Comparison of ENCODE assay signal across 32 mouse cellular contexts in genomic region chr1:135344026-135344425, GRCm38 (mm10). TPM values are rescaled to one million over a fixed set of nuclear protein-coding genes. Genes with fewer than 3 reads are reported as not detected.
DNase-seq lines count a peak whose midpoint lies in the region; ATAC-seq and TF ChIP-seq lines count a peak whose summit lies in the region.
"Had no signal": no experiment of that assay in that cellular context is flagged by ENCODE, and none has a peak within 500 bp of the region (broad histone marks: within the 10 kb centered on the region; RNA-seq: fewer than 3 reads in every experiment).

No protein-coding gene starts in this region.

- H3K4me3 ChIP-seq in kidney, postnatal 0 days (replicated peaks; ENCODE audit: low read depth, low read length), result no peak overlapping the region
- H3K4me3 ChIP-seq in kidney, embryonic 16.5 days (ENCODE audit: low read length), result no peak overlapping the region
- no peak overlapping the region for H3K4me3 ChIP-seq in limb, embryonic 10.5 days
- H3K4me3 ChIP-seq: embryonic facial prominence, embryonic 13.5 days; forebrain, embryonic 10.5 days; gastrocnemius, adult 2 months; heart, adult 2 months; intestine, embryonic 15.5 days; midbrain, embryonic 10.5 days; midbrain, embryonic 15.5 days; neural tube, embryonic 15.5 days; stomach, embryonic 15.5 days had no signal

- H3K4me2 ChIP-seq in kidney, postnatal 0 days (ENCODE audit: low read length), result no peak overlapping the region
- H3K4me2 ChIP-seq in kidney, embryonic 16.5 days (replicated peaks; ENCODE audit: low read depth, low read length), result no peak overlapping the region
- H3K4me2 ChIP-seq: embryonic facial prominence, embryonic 13.5 days; intestine, embryonic 15.5 days; midbrain, embryonic 15.5 days; neural tube, embryonic 15.5 days; stomach, embryonic 15.5 days had no signal

- no peaks in the 10 kb centered on the region for H3K4me1 ChIP-seq in kidney, postnatal 0 days (replicated peaks; ENCODE audit: insufficient read depth, low read length)
- H3K4me1 ChIP-seq in kidney, embryonic 16.5 days (ENCODE audit: insufficient read depth, low read length), result 0 out of 2 replicates have a peak, but pooled peaks cover 10% of the 10 kb centered on the region
- peaks cover 20% of the 10 kb centered on the region for H3K4me1 ChIP-seq in limb, embryonic 10.5 days
- H3K4me1 ChIP-seq: intestine, embryonic 15.5 days; midbrain, embryonic 15.5 days; neural tube, embryonic 15.5 days had no signal

- H3K27ac ChIP-seq in kidney, postnatal 0 days, result no peak overlapping the region; the same call in 1 of the 2 replicates
- no peak overlapping the region for H3K27ac ChIP-seq in kidney, embryonic 16.5 days (ENCODE audit: low read length)
- peak overlapping the region; percentile 50; the same call in 1 of the 2 replicates for H3K27ac ChIP-seq in limb, embryonic 10.5 days
- H3K27ac ChIP-seq: embryonic facial prominence, embryonic 13.5 days; forebrain, embryonic 10.5 days; gastrocnemius, adult 2 months; heart, adult 2 months; hindbrain, postnatal 0 days; intestine, embryonic 15.5 days; liver, embryonic 14.5 days; midbrain, embryonic 10.5 days; midbrain, embryonic 15.5 days; neural tube, embryonic 15.5 days; stomach, embryonic 15.5 days had no signal

- no peak for TF ChIP-seq CTCF in kidney, postnatal 0 days (IDR thresholded peaks at IDR 0.05; ENCODE audit: low read depth)

- no peak overlapping the region for H3K9ac ChIP-seq in kidney, postnatal 0 days (ENCODE audit: low read depth, low read length)
- H3K9ac ChIP-seq in kidney, embryonic 16.5 days (replicated peaks; ENCODE audit: low read length), result no peak overlapping the region
- H3K9ac ChIP-seq: embryonic facial prominence, embryonic 13.5 days; intestine, embryonic 15.5 days; liver, embryonic 14.5 days; midbrain, embryonic 15.5 days; neural tube, embryonic 15.5 days; stomach, embryonic 15.5 days had no signal

- DNase-seq in kidney, postnatal 0 days (ENCODE audit: low spot score), result peak; percentile 45
- DNase-seq in ES-CJ7 (ENCODE audit: low read depth, low spot score) (peak; percentile 68), MEL-GATA-1-ER (ENCODE audit: extremely low read depth, low read depth) (peak; percentile 31)
- no peak for DNase-seq in limb, embryonic 10.5 days (ENCODE audit: low spot score)
- DNase-seq in adrenal gland, postnatal 36 days, result no peak
- no peak for DNase-seq in lung, postnatal 36 days
- DNase-seq: adrenal gland, postnatal 14 days; cerebellum, adult 11-12 months; cerebellum, adult 9-11 months; embryo, embryonic 11 days; gastrocnemius, adult 2 months; gastrocnemius, postnatal 36 days; heart, adult 2 months; heart, postnatal 14 days; layer of hippocampus, adult 9-11 months; liver; lung, adult 2 months; lung, postnatal 10 days; right cerebral cortex, postnatal 25 days; thymus, postnatal 14 days had no signal

- no peaks in the 10 kb centered on the region for H3K9me3 ChIP-seq in kidney, postnatal 0 days (replicated peaks; ENCODE audit: low read length)
- no peaks in the 10 kb centered on the region for H3K9me3 ChIP-seq in kidney, embryonic 16.5 days (ENCODE audit: low read length)
- no peaks in the 10 kb centered on the region for H3K9me3 ChIP-seq in limb, embryonic 10.5 days (replicated peaks)
- H3K9me3 ChIP-seq: embryonic facial prominence, embryonic 13.5 days; forebrain, embryonic 10.5 days; intestine, embryonic 15.5 days; midbrain, embryonic 10.5 days; midbrain, embryonic 15.5 days; neural tube, embryonic 15.5 days; stomach, embryonic 15.5 days had no signal

- whole genome bisulfite sequencing in kidney, postnatal 0 days, result 51% methylated on average over 4 of the region's 4 CpGs
- 38% methylated on average over 4 of the region's 4 CpGs for WGBS in kidney, embryonic 16.5 days
- WGBS in limb, embryonic 10.5 days, result 64% methylated on average over 4 of the region's 4 CpGs

- no peaks in the 10 kb centered on the region for H3K36me3 ChIP-seq in kidney, postnatal 0 days (ENCODE audit: insufficient read depth, low read length)
- H3K36me3 ChIP-seq in kidney, embryonic 16.5 days (ENCODE audit: insufficient read depth, low read length), result no peaks in the 10 kb centered on the region
- no peaks in the 10 kb centered on the region for H3K36me3 ChIP-seq in limb, embryonic 10.5 days
- H3K36me3 ChIP-seq: embryonic facial prominence, embryonic 13.5 days; forebrain, embryonic 10.5 days; intestine, embryonic 15.5 days; midbrain, embryonic 10.5 days; midbrain, embryonic 15.5 days; neural tube, embryonic 15.5 days; stomach, embryonic 15.5 days had no signal

- no peak for ATAC-seq in kidney, postnatal 0 days (replicated peaks; ENCODE audit: low FRiP score, low read depth)
- ATAC-seq in kidney, embryonic 16.5 days (ENCODE audit: low FRiP score, low TSS enrichment), result no peak
- ATAC-seq: forebrain, embryonic 16.5 days; hindbrain, postnatal 0 days; intestine, embryonic 15.5 days; midbrain, embryonic 15.5 days had no signal

- H3K27me3 ChIP-seq in kidney, postnatal 0 days (ENCODE audit: insufficient read depth, low read length), result no peaks in the 10 kb centered on the region
- H3K27me3 ChIP-seq in kidney, embryonic 16.5 days (ENCODE audit: insufficient read depth, low read length), result no peaks in the 10 kb centered on the region
- no peaks in the 10 kb centered on the region for H3K27me3 ChIP-seq in limb, embryonic 10.5 days (ENCODE audit: low read depth, poor library complexity, severe bottlenecking)
- H3K27me3 ChIP-seq: CH12.LX; embryonic facial prominence, embryonic 13.5 days; intestine, embryonic 15.5 days; midbrain, embryonic 15.5 days; neural tube, embryonic 15.5 days; stomach, embryonic 15.5 days had no signal

RNA-seq across cellular contexts. Expression of gene Lmod1, which starts 19.4 kb away (rescaled TPM):
- 2.1 and 2.9 TPM in 2 replicates for polyA plus RNA-seq in kidney, postnatal 0 days (2015; fragmentation: Nextera tagmentation; extraction: Ambion mirVana)
- 1.8 and 2.9 TPM in 2 replicates for polyA plus RNA-seq in kidney, embryonic 16.5 days (2015; fragmentation: Nextera tagmentation; extraction: Ambion mirVana)
- polyA plus RNA-seq in limb, embryonic 10.5 days (2016; fragmentation: Nextera tagmentation; extraction: Ambion mirVana), result 0.28 and 0.39 TPM in 2 replicates
- 1 to 10 TPM; 1.4 to 1.6 TPM for total RNA-seq in adrenal gland, postnatal 36 days (2021)
- total RNA-seq: CH12.LX; hindbrain, postnatal 0 days had no signal

RNA-seq across cellular contexts. Expression of gene Timm17a, which starts 30.4 kb away (rescaled TPM):
- 314 and 318 TPM in 2 replicates for polyA plus RNA-seq in kidney, postnatal 0 days (2015; fragmentation: Nextera tagmentation; extraction: Ambion mirVana)
- polyA plus RNA-seq in kidney, embryonic 16.5 days (2015; fragmentation: Nextera tagmentation; extraction: Ambion mirVana), result 201 and 206 TPM in 2 replicates
- polyA plus RNA-seq in limb, embryonic 10.5 days (2016; fragmentation: Nextera tagmentation; extraction: Ambion mirVana), result 201 and 243 TPM in 2 replicates
- total RNA-seq in adrenal gland, postnatal 36 days (2021), result 100 to 1,000 TPM; 212 to 215 TPM

RNA-seq across cellular contexts. Expression of gene Shisa4, which starts 31.0 kb away (rescaled TPM):
- polyA plus RNA-seq in kidney, postnatal 0 days (2015; fragmentation: Nextera tagmentation; extraction: Ambion mirVana), result 42.9 and 50.7 TPM in 2 replicates
- polyA plus RNA-seq in kidney, embryonic 16.5 days (2015; fragmentation: Nextera tagmentation; extraction: Ambion mirVana), result 47.1 and 50.8 TPM in 2 replicates
- polyA plus RNA-seq in limb, embryonic 10.5 days (2016; fragmentation: Nextera tagmentation; extraction: Ambion mirVana), result 53.3 and 57.5 TPM in 2 replicates
- total RNA-seq in adrenal gland, postnatal 36 days (2021), result 1 to 10 TPM; 6.8 to 9.2 TPM

Comparison
In these comparisons a context has a peak if more than half of its experiments do, and no peak if none do; other contexts are left out.
1. DNase-seq: peak in kidney, postnatal 0 days (single experiment), ES-CJ7 (single experiment) and MEL-GATA-1-ER (single experiment); none in limb, embryonic 10.5 days (single experiment), adrenal gland, postnatal 36 days (0 of 2) and lung, postnatal 36 days (single experiment).